Mouse (Mus musculus): ENCODE results near the gene Gas2l1. TPM values are rescaled to one million over a fixed set of nuclear protein-coding genes. Genes with fewer than 3 reads are reported as not detected.
A peak's percentile ranks its signal among the peaks of the same experiment; 100 is the strongest.

Gene Gas2l1
- total RNA-seq, 1 experiment, result 40.9 TPM

DNA sequence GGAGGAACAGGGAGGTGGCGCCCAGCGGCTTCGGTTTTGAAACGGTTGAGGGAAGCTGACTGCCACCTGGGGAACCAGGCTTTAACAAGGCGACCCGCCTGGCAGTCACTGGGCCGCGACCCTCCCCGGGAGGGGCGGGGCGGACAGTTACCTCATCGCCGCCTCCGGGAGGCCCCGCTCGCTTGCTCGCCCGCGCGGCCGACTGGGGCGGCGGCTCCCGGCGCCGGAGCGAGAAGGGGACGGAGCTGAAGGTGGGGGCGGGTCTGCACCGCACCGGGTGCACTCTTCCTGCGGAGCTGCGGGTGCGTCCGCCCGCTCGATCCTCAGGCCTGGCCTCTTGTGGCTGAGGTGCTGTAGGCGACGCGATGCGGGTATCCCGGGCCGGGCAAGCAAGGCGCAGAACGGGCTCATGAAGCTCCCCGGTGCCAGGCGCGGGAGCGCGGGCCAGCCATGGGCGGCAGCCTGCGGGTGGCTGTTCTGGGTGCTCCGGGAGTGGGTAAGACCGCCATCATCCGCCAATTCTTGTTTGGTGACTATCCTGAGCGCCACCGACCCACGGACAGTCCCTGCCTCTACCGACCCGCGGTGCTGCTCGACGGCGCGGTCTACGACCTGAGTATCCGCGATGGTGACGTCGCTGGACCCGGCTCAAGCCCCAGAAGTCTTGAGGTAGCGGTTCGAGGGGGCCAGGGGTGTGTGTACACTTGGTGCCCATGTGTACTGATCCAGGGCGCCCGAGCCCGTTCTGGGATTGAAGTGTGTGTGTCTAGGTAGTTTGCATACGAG, 7.1 kb downstream of the Gas2l1 start, which contains the start of gene Rasl10a:
TSS of gene Rasl10a (plus strand) at position 273 of the 786 bp plus-strand sequence.
- H3K27ac ChIP-seq (ENCODE audit: insufficient read depth, low read depth, low read length, poor library complexity, severe bottlenecking), result no peak within 1 kb of the TSS
- no peaks in the 10 kb centered on the region for H3K9me3 ChIP-seq (ENCODE audit: control insufficient read depth, insufficient read depth, low read depth, low read length)
- H3K36me3 ChIP-seq (ENCODE audit: control insufficient read depth, insufficient read depth, low read length, poor library complexity, severe bottlenecking), result peaks cover 16% of the 10 kb centered on the region; the same call in 1 of the 2 replicates
- in situ Hi-C loops (cut with MboI; ENCODE audit: low sequenced_read_pairs in 2 of 2, unreplicated experiment in 2 of 2), result no loop called here
- TF ChIP-seq CHD2 (IDR thresholded peaks at IDR 0.05; ENCODE audit: low read depth, low read length), result no peak
- TF ChIP-seq ZNF384 (IDR thresholded peaks at IDR 0.05; ENCODE audit: low read depth, low read length), result no peak
- no peak for TF ChIP-seq HCFC1 (IDR thresholded peaks at IDR 0.05; ENCODE audit: borderline replicate concordance, insufficient read depth, low read length)
- no peak for TF ChIP-seq MAFK (IDR thresholded peaks at IDR 0.05; ENCODE audit: insufficient read depth, low read depth, low read length)
- no peak for TF ChIP-seq ZC3H11A (IDR thresholded peaks at IDR 0.05; ENCODE audit: borderline replicate concordance, low read depth, low read length)
- DNase-seq (ENCODE audit: low read depth, low spot score), result no peak
- H3K4me1 ChIP-seq (ENCODE audit: control insufficient read depth in 2 of 2, insufficient read depth in 2 of 2, low read length in 2 of 2, poor library complexity in 1 of 2), result peaks cover 10 to 47% of the 10 kb centered on the region in 2 experiments
- H3K4me3 ChIP-seq (ENCODE audit: insufficient read depth in 1 of 2, low read depth in 1 of 2, low read length in 2 of 2, poor library complexity in 1 of 2, severe bottlenecking in 1 of 2), result peak within 1 kb of the TSS; percentile 53 to 65
- peak within 1 kb of the TSS; percentile 46 for H3K9ac ChIP-seq (ENCODE audit: insufficient read depth, low read depth, low read length, poor library complexity, severe bottlenecking)

DNA sequence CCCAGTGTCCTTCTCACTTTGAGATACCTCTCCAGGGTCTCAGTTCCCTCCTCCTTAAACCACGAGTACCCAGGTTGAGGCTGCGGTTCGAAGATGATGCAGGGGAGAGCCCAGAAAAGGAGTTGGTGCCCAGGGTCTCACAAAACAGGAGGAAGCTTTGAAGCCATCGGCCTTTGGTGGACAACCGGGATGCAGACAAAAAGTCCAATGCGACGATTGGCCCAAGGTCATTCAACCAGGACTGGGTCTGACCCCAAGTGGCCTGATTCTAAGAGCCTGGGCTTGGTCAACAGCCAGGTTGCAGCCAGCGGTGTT, 7.6 kb downstream of the Gas2l1 start:
- peak overlapping the region; percentile 46; the same call in 1 of the 2 replicates for H3K9ac ChIP-seq (ENCODE audit: insufficient read depth, low read depth, low read length, poor library complexity, severe bottlenecking)
- no peak overlapping the region for H3K27ac ChIP-seq (ENCODE audit: insufficient read depth, low read depth, low read length, poor library complexity, severe bottlenecking)
- H3K4me1 ChIP-seq (ENCODE audit: control insufficient read depth in 2 of 2, insufficient read depth in 2 of 2, low read length in 2 of 2, poor library complexity in 1 of 2), result peaks cover 10 to 47% of the 10 kb centered on the region in 2 experiments
- in situ Hi-C loops (cut with MboI; ENCODE audit: low sequenced_read_pairs in 2 of 2, unreplicated experiment in 2 of 2), result no loop called here
- no peak for DNase-seq (ENCODE audit: low read depth, low spot score)
- H3K9me3 ChIP-seq (ENCODE audit: control insufficient read depth, insufficient read depth, low read depth, low read length), result no peaks in the 10 kb centered on the region
- H3K36me3 ChIP-seq (ENCODE audit: control insufficient read depth, insufficient read depth, low read length, poor library complexity, severe bottlenecking), result peaks cover 13% of the 10 kb centered on the region; the same call in 1 of the 2 replicates
- TF ChIP-seq MAFK (IDR thresholded peaks at IDR 0.05; ENCODE audit: insufficient read depth, low read depth, low read length), result no peak
- TF ChIP-seq ZC3H11A (IDR thresholded peaks at IDR 0.05; ENCODE audit: borderline replicate concordance, low read depth, low read length), result no peak
- no peak for TF ChIP-seq HCFC1 (IDR thresholded peaks at IDR 0.05; ENCODE audit: borderline replicate concordance, insufficient read depth, low read length)
- TF ChIP-seq CHD2 (IDR thresholded peaks at IDR 0.05; ENCODE audit: low read depth, low read length), result no peak
- TF ChIP-seq ZNF384 (IDR thresholded peaks at IDR 0.05; ENCODE audit: low read depth, low read length), result no peak
- peak overlapping the region; percentile 53 to 65; a peak in 3 of 4 replicates for H3K4me3 ChIP-seq (ENCODE audit: insufficient read depth in 1 of 2, low read depth in 1 of 2, low read length in 2 of 2, poor library complexity in 1 of 2, severe bottlenecking in 1 of 2)

DNA sequence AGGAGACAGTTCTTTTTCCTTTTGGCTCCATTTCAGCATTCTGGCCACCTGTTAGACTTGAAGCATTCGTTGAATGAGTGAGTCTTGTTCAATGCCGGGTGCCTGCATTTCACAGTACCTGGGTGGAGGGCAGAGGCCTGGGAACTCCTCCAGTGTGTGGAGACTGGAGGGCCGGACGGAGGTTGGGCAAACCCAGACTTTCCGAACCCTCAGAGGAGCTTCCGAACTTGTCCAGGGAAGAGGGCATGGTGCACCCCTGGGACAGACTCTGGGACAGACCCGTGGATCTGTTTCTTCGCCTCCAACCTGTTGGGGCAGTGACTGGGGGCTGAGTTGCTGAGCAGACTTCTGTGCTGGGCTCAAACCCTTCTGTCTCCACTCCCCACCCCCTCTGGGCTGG, 8.1 kb downstream of the Gas2l1 start:
- peaks cover 9% of the 10 kb centered on the region; the same call in 1 of the 2 replicates for H3K36me3 ChIP-seq (ENCODE audit: control insufficient read depth, insufficient read depth, low read length, poor library complexity, severe bottlenecking)
- H3K27ac ChIP-seq (ENCODE audit: insufficient read depth, low read depth, low read length, poor library complexity, severe bottlenecking), result no peak overlapping the region
- no peaks in the 10 kb centered on the region for H3K9me3 ChIP-seq (ENCODE audit: control insufficient read depth, insufficient read depth, low read depth, low read length)
- peaks cover 8 to 46% of the 10 kb centered on the region in 2 experiments for H3K4me1 ChIP-seq (ENCODE audit: control insufficient read depth in 2 of 2, insufficient read depth in 2 of 2, low read length in 2 of 2, poor library complexity in 1 of 2)
- H3K9ac ChIP-seq (ENCODE audit: insufficient read depth, low read depth, low read length, poor library complexity, severe bottlenecking), result no peak overlapping the region
- no peak overlapping the region for H3K4me3 ChIP-seq (ENCODE audit: insufficient read depth in 1 of 2, low read depth in 1 of 2, low read length in 2 of 2, poor library complexity in 1 of 2, severe bottlenecking in 1 of 2)
- DNase-seq (ENCODE audit: low read depth, low spot score), result no peak
- in situ Hi-C loops (cut with MboI; ENCODE audit: low sequenced_read_pairs in 2 of 2, unreplicated experiment in 2 of 2), result no loop called here
- TF ChIP-seq MAFK (IDR thresholded peaks at IDR 0.05; ENCODE audit: insufficient read depth, low read depth, low read length) (no peak), ZC3H11A (IDR thresholded peaks at IDR 0.05; ENCODE audit: borderline replicate concordance, low read depth, low read length) (no peak), HCFC1 (IDR thresholded peaks at IDR 0.05; ENCODE audit: borderline replicate concordance, insufficient read depth, low read length) (no peak), ZNF384 (IDR thresholded peaks at IDR 0.05; ENCODE audit: low read depth, low read length) (no peak)

DNA sequence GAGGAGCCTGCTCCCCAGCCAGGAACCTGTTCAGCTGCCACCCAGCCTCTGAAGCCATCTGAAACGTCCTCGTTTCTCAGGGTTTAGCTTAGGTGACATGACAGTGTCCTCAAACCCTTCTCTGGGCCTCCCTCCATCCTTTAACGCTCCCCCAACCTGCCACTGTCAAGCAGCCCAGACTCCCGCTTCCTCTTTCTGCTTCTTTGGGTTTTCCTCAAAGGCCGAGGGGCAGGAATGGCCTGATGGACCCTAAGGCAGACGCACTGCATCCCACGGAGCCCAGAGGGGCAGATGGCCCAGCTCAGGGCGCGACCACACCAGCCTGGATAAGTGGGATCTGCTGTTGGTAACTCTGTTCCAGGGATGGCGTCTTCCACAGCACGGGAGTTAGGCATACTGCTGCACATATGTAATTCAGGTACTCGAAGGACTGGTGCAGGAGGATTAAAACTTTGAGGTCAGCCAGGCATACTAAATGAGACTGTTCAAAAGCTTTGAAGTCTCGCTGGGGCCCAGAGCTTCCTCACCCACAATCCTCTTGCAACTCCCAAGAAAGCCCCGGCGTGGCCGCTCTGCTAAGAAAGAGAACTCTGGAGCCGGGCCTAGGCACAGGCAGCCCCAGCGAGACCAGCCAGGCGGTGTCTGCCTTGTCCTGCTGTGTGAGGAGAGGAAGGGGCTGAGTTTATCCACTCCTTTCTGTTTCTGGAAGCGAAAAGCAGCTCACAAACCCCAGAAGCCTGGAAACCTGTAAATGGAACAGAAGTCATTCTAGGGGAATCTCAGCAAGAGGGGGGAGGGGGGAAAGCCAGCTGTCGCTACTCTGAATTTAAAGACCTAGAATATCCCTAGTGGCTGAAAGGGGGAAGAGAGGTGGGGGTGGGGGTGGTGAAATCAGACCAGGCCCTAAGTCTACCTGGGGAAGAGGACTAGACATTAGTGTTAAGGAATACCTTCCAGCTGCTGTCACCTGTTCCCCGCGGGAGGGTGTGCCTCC, 8.9 kb downstream of the Gas2l1 start:
- Histone ChIP-seq H3K4me3 (ENCODE audit: insufficient read depth in 1 of 2, low read depth in 1 of 2, low read length in 2 of 2, poor library complexity in 1 of 2, severe bottlenecking in 1 of 2) (no peak overlapping the region), H3K36me3 (ENCODE audit: control insufficient read depth, insufficient read depth, low read length, poor library complexity, severe bottlenecking) (peaks cover 7% of the 10 kb centered on the region; the same call in 1 of the 2 replicates), H3K9ac (ENCODE audit: insufficient read depth, low read depth, low read length, poor library complexity, severe bottlenecking) (no peak overlapping the region), H3K9me3 (ENCODE audit: control insufficient read depth, insufficient read depth, low read depth, low read length) (no peaks in the 10 kb centered on the region), H3K27ac (ENCODE audit: insufficient read depth, low read depth, low read length, poor library complexity, severe bottlenecking) (no peak overlapping the region), H3K4me1 (ENCODE audit: control insufficient read depth in 2 of 2, insufficient read depth in 2 of 2, low read length in 2 of 2, poor library complexity in 1 of 2) (peaks cover 12 to 45% of the 10 kb centered on the region in 2 experiments)
- DNase-seq (ENCODE audit: low read depth, low spot score), result no peak
- no peak for TF ChIP-seq ZNF384 (IDR thresholded peaks at IDR 0.05; ENCODE audit: low read depth, low read length)
- no peak for TF ChIP-seq CHD2 (IDR thresholded peaks at IDR 0.05; ENCODE audit: low read depth, low read length)
- TF ChIP-seq MAFK (IDR thresholded peaks at IDR 0.05; ENCODE audit: insufficient read depth, low read depth, low read length), result no peak
- no peak for TF ChIP-seq ZC3H11A (IDR thresholded peaks at IDR 0.05; ENCODE audit: borderline replicate concordance, low read depth, low read length)
- no peak for TF ChIP-seq HCFC1 (IDR thresholded peaks at IDR 0.05; ENCODE audit: borderline replicate concordance, insufficient read depth, low read length)
- in situ Hi-C loops (cut with MboI; ENCODE audit: low sequenced_read_pairs in 2 of 2, unreplicated experiment in 2 of 2), result no loop called here

Measured in ES-E14 (cell line).